Mouse (Mus musculus) urinary bladder, adult 18-20 months (tissue): ENCODE measurements around the gene Coq8b.

Experiments used
- DNase-seq, 2 experiments: peaks; one replicate each; pipeline ENCODE4 v3.0.0; 2022; ENCODE audit warnings: low spot score in 2 of 2, mixed read lengths in 2 of 2

The Coq8b gene

DNA sequence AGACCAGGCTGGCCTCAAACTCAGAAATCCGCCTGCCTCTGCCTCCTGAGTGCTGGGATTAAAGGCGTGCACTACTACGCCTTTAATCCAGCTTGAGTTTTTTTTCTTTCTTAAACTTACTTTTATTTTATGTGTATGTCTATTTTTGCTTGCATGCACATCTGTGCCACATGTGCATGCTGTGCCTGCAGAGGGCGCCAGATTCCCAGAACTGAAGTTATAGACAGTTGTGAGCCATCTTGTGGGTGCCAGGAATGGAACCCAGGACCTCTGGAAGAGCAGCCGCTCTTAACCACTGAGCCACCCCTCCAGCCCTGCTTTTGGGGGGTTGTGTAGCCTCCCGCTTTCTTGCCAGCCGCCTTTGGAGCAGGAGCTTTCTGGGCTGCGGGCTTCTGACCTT is 38.6 kb downstream of the Coq8b start:
- no peak for DNase-seq

DNA sequence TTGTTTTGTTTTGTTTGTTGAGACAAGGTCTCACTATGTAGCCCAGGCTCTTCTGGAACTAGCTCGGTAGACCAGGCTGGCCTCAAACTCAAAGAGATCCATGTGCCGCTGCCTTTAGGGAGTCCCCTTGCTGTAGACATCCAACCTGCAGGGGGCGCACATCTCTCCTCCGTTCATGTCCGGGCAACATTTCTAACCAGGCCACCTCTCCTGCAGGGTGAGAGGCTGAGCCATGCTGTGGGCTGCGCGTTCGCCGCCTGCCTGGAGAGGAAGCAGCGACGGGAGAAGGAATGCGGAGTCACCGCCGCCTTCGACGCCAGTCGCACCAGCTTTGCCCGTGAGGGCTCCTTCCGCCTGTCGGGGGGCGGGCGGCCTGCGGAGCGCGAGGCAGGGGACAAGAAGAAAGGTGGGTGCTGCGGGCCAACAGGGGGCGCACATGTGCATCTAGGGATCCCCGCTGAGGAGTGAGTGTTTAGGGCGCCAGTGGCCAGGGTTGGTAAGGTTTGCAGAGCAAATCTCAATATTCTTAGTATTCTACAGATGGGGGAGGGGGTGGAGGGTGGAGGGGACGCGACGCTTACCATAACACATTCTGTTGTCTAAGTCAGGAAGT is 41.0 kb downstream of the Coq8b start:
- no peak for DNase-seq

- no peak for DNase-seq
These were observed 42.1 kb downstream of the Coq8b start for GRCm38 (mm10) chr7:27274916-27275315.

DNA sequence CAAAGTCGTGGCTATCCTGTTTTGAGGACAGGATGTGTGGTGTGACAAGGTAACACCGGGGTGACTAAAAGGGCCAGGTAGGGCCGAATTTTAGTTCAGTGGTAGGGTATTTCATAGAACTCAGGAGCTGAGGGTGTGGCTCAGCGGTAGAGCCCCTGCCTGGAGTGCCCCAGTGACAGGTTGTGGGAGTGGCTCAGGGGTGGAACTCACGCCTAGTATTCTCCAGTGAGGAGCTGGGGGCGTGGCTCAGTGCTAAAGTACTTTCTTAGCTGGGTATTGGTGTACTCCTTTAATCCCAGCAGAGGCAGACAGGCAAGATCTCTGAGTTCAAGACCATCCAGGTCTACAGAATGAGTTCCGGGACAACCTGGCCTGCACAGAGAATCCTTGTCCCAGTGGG is 43.2 kb downstream of the Coq8b start:
- no peak for DNase-seq

DNA sequence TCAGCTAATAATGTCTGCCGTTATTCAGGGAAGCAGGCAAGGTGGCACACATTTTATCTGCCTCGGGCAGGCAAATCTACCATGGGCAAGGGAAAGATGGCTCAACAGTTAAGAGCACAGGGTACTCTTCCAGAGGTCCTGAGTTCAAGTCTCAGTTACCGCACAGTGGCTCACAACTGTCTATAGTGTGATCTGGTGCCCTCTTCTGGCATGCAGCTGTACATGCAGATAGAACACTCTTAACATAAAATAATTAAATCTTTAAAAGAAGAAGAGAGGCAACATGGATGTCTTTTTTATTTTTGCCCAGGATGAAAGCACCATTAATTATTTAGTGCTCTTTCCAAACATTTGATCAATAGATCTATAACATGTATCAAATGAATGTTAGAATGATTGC is 44.4 kb downstream of the Coq8b start:
- no peak for DNase-seq

DNA sequence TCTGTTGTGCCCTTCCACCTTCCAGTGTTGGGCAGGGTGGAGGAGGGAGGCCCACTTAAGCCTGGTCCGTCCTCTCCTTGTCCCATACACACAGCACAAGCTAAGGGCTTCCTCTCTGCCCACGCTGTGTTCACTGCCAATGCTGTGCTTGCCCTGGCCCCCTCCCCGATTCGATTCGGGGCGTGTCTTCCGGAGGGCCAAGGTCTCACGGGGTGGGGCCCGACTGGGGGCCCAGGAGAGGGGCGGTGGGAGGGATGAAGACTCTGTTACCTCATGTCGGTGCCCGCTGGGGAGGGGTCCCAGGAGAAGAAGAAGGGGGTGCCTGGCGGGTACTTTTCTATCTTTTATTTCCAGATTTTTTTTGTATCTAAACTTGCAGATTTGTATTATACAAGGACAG is 48.9 kb downstream of the Coq8b start:
- no peak for DNase-seq

- no peak for DNase-seq
These were observed 49.4 kb downstream of the Coq8b start for GRCm38 (mm10) chr7:27282225-27282624.

- DNase-seq, result peak in 1 of 2 experiments; percentile 45
These were observed 52.3 kb downstream of the Coq8b start for GRCm38 (mm10) chr7:27284865-27285697.

DNA sequence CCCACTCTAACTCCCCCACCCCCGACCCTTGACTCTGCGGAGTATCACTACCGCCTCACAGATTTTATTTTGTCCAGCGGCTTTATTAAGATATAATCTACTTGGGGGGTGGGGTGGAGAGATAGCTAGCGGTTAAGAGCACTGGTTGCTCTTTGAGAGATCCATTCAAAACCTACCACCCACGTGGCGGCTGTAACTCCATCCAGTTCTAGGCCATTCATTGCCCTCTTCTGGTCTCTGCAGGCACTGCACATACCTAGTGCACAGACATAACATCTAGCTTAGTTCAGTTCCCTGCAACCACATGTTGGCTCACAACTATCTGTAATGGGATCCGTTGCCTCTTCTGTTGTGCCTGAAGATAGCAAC is 52.9 kb downstream of the Coq8b start:
- no peak for DNase-seq

- no peak for DNase-seq
These were observed 55.9 kb downstream of the Coq8b start for GRCm38 (mm10) chr7:27288732-27289131.

DNA sequence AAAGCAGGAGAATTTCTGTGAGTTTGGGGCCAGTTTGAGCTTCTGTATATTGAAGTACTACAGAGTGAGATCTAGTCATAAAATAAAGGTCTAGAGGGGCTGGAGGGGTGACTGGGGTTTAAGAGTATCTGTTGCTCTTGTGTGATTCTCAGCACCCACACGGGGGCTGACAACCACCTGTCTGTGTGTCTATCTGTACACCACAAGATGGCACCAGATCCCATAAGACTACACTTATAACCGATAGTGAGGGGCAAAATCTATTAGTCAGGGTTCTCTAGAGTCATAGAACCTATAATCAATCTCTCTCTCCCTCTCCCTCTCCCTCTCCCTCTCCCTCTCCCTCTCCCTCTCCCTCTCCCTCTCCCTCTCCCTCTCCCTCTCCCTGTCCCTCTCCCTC is 57.7 kb downstream of the Coq8b start:
- DNase-seq, result no peak

- DNase-seq, result peak in 1 of 2 experiments; percentile 68
These were observed 59.1 kb downstream of the Coq8b start for GRCm38 (mm10) chr7:27291795-27292466.

- DNase-seq, result peak in 1 of 2 experiments; percentile 48
These were observed 63.1 kb downstream of the Coq8b start for GRCm38 (mm10) chr7:27295956-27296355.

- no peak for DNase-seq
These were observed 63.7 kb downstream of the Coq8b start for GRCm38 (mm10) chr7:27296518-27296917.

DNA sequence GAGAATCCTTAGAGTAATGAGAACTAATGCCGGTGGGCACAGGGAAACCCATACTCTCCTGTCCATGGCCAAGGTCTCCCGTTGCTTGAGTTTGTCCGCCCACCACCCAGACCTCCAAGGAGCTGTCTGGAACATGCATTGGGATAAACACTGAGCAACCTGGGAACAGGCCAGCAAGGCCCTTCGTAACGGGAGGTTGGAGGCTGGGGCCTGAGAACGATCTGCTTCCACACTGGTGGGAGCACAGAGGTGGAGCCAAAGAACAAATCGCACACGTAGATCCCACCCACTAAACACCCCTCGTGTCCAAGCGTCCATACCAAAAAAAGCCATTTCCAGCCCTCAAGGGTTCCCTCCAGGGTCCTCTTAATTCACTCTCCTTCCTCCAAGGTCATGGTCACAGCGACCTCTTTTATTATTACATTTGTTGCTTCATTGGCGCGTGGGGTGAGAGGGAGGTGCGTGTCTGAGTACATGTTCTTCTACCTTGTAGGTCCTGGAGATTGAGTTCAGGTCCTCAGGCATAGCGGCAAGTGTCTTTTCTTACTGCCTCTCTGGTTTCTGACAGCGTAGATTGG is 65.3 kb downstream of the Coq8b start:
- no peak for DNase-seq

DNA sequence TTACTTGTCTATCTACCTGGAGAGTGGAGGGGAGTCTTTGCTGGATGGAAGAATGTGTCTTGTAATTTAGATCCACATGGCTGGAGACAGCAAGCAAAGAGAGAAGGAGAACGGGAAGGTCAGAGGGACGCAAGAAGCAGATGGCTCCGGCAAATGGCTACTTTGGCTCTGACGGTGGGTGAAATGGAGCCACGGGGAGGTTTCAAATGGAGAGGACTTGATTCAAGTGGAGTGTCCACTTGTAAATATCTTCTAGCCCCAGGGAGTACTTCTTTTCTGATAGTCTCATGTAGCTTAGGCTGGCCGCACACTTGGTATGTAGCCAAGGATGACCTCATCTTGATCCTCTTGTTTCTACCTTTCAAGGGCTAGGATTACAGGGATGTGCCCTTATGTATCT is 66.0 kb downstream of the Coq8b start:
- no peak for DNase-seq

GRCm38 (mm10) chr7:27300351-27300750 is 67.5 kb downstream of the Coq8b start:
- DNase-seq, result no peak

- no peak for DNase-seq
These were observed 68.0 kb downstream of the Coq8b start for GRCm38 (mm10) chr7:27300801-27301200.

GRCm38 (mm10) chr7:27302172-27302571 is 69.3 kb downstream of the Coq8b start:
- peak in 1 of 2 experiments; percentile 49 for DNase-seq

- DNase-seq, result no peak
These were observed 72.4 kb downstream of the Coq8b start for GRCm38 (mm10) chr7:27305091-27305730.

DNA sequence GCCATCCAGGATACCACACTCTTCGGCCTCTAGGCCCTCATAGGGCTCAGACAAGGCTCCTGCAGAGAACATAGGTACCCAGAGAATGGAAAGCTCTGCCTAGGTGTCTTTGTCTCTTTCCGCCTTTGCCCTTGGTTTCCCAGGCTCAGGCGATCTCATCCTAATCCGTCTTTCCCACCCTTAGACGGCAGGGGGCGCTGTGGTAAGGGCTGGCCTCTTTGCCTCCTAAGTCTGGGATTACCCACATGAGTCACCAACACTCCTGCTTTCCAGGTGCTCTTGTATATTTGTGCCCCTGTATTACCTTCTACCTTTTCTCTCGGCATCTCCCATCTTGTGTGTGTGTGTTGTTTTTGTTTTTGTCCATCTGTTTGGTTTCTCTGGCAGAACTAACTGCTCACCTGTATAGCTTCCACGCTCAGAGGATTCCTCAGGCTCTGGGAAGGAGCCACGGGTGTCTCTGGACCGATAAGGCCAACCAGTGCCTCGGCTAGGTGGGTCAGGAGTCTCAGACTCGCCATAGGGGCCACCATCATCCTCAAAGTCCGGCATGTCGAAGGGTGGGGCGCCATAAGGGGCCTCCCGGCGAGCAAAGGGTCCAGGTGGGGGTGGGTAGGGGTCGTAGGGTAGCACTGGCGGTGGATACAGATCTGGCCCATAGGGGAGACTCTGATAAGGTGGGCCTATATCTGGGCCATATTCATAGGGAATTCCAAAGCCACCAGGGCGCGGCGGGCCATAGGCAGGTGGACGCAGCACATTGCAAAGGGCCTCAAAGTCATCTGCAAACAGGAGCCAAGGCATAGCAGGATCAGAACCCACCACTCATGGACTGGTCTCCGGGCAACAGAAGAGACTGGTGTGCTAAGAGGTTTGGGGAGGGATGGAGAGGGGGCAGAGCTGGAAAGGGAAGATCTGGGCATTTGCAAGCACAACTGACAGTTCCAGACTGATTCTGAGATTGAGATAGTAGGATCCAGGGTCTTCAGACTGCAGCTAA is 73.6 kb downstream of the Coq8b start:
- DNase-seq, result peak in 1 of 2 experiments; percentile 45
